Mouse (Mus musculus) embryonic facial prominence, embryonic 11.5 days (tissue): Measurements from ENCODE around the gene Spop. TPM values are rescaled to one million over a fixed set of nuclear protein-coding genes. Genes with fewer than 3 reads are reported as not detected.

Experiments used
- ATAC-seq: fragments of 200-750 bp; cut with Nextera tagmentation; replicated peaks from 2 replicates; pipeline ENCODE4 v1.8.0; 2017; ENCODE audit warnings: low read depth; ENCODE audit not compliant: insufficient number of reproducible peaks, low FRiP score, low TSS enrichment
- DNase-seq: peaks from one replicate; pipeline ENCODE4 v3.0.0-alpha.2; 2015; ENCODE audit warnings: low spot score
- H3K27ac ChIP-seq: fragments of 300-500 bp; sonication (generic); replicated peaks from 2 replicates; pipeline ENCODE4 v1.5.1; 2014; ENCODE audit warnings: mild to moderate bottlenecking, low read depth, low read length, control low read depth
- H3K27me3 ChIP-seq: fragments of 300-500 bp; sonication (generic); 2 replicates; pipeline ENCODE4 v1.6.1; 2014; ENCODE audit warnings: mild to moderate bottlenecking, low read length, moderate library complexity, mixed read lengths; ENCODE audit not compliant: control insufficient read depth, insufficient read depth
- H3K36me3 ChIP-seq: fragments of 300-500 bp; sonication (generic); replicated peaks from 2 replicates; pipeline ENCODE4 v1.6.1; 2014; ENCODE audit warnings: low read depth, mild to moderate bottlenecking, low read length, moderate library complexity, mixed read lengths; ENCODE audit not compliant: control insufficient read depth, insufficient read depth
- H3K4me1 ChIP-seq: fragments of 300-500 bp; sonication (generic); 2 replicates; pipeline ENCODE4 v1.6.1; 2014; ENCODE audit warnings: low read length, mixed read lengths; ENCODE audit not compliant: control insufficient read depth, insufficient read depth
- H3K4me2 ChIP-seq: fragments of 300-500 bp; sonication (generic); 2 replicates; pipeline ENCODE4 v1.6.1; 2014; ENCODE audit warnings: low read depth, mild to moderate bottlenecking, control low read depth, low read length, moderate library complexity
- H3K4me3 ChIP-seq: fragments of 300-500 bp; sonication (generic); 2 replicates; pipeline ENCODE4 v1.5.1; 2014; ENCODE audit warnings: low read depth, low read length, control low read depth
- H3K9ac ChIP-seq: fragments of 300-500 bp; sonication (generic); replicated peaks from 2 replicates; pipeline ENCODE4 v1.6.1; 2014; ENCODE audit warnings: mild to moderate bottlenecking, control low read depth, low read length
- H3K9me3 ChIP-seq: fragments of 300-500 bp; sonication (generic); replicated peaks from 2 replicates; pipeline ENCODE4 v1.6.1; 2016; ENCODE audit warnings: mild to moderate bottlenecking, low read length, inconsistent platforms, mixed read lengths; ENCODE audit not compliant: control insufficient read depth
- whole genome bisulfite sequencing: fragments of 180-500 bp; shearing (Covaris S2); extraction: QIAGEN DNeasy Blood & Tissue Kit; methylation state at CpG from one replicate; pipeline ENCODE4 v1.1.7; 2014; 5-methylcytosine and 5-hydroxymethylcytosine counted together
- polyA plus RNA-seq: library from polyadenylated mRNA; unstranded; fragments of >200 nt; fragmentation: Nextera tagmentation; extraction: Ambion mirVana; gene quantifications from 2 replicates; pipeline ENCODE4 v1.2.1, GENCODE M21; 2014

The Spop gene
- polyA plus RNA-seq = 95.3 and 100 TPM in 2 replicates

DNA sequence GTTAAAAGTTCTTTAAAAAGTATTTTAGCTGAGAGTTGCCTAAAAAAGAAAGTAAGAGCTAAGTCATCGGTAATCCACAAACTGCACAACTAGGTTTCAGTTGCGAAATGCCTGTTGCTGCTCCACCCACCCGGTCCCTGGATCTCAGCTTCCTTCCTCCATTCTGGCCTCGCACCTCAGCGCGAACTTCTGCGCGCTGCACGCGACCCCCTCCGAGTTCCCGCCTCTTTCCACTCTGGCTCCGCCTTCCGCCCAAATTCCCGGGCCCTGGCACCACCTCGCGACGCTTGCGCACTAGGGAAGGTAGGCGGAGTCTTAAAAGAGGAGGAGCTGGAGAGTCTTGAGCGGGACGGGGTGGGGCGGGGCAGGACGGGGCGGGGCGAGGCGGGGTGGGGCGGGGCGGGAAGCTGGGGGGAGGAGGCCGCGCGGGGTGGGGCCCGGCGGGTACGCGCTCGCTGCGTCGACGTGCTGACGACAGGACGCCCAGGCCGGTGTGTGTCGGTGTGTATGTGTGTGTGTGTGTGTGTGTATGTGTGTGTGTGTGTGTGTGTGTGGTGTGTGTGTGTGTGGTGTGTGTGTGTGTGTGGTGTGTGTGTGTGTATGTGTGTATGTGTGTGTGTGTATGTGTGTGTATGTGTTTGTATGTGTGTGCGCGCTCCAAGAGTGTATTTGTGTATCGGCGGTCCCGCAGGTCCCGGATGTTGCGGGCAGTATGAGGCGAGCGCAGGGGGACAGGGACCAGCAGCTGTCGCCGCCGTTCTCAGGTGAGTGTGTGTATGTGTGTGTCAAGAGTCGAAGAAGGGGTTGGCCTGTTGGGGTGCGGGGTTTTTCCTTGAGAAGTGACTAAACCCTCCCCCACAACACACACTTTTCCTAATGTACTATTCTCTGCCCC is at the start of gene Spop:
TSS of gene Spop (plus strand) at position 440 of the 895 bp plus-strand sequence.
- peak within 1 kb of the TSS; percentile 68 for H3K4me2 ChIP-seq
- WGBS = 3% methylated on average over 38 of the region's 58 CpGs
- no peaks in the 10 kb centered on the region for H3K27me3 ChIP-seq
- no peaks in the 10 kb centered on the region for H3K4me1 ChIP-seq
- H3K36me3 ChIP-seq = no peaks in the 10 kb centered on the region
- peak within 1 kb of the TSS; percentile 78 for H3K27ac ChIP-seq
- H3K9me3 ChIP-seq = no peaks in the 10 kb centered on the region
- H3K9ac ChIP-seq = peak within 1 kb of the TSS; percentile 63
- ATAC-seq (peak; percentile 84), DNase-seq (peak; percentile 95)
- H3K4me3 ChIP-seq = peak within 1 kb of the TSS; percentile 50

DNA sequence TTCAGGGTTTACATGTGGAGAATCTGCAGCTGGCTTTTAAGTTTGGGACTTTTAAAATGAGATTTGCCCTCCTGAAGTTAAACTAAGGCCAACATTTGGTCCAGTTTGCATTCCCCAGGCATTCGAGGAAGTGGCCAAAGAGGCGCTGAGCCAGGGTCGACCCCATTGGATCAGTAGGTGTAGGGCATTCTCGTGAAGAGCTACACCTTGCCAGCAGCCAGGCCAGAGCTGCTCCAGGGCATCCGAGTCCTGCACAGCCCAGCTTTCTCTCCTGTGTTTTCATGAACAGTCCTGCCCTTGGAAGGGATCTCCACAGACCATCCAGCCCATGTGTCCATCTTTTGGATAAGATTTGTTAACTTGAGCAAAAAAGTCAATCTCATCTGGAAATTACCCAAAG is 49.5 kb upstream of the Spop start:
- ATAC-seq (no peak), DNase-seq (no peak)
- Histone ChIP-seq H3K4me1 (no peaks in the 10 kb centered on the region), H3K4me3 (no peak overlapping the region), H3K4me2 (no peak overlapping the region), H3K9ac (no peak overlapping the region), H3K27me3 (no peaks in the 10 kb centered on the region), H3K27ac (no peak overlapping the region), H3K9me3 (no peaks in the 10 kb centered on the region), H3K36me3 (no peaks in the 10 kb centered on the region; the same call in 1 of the 2 replicates)
- WGBS = 85% methylated on average over 5 of the region's 5 CpGs

DNA sequence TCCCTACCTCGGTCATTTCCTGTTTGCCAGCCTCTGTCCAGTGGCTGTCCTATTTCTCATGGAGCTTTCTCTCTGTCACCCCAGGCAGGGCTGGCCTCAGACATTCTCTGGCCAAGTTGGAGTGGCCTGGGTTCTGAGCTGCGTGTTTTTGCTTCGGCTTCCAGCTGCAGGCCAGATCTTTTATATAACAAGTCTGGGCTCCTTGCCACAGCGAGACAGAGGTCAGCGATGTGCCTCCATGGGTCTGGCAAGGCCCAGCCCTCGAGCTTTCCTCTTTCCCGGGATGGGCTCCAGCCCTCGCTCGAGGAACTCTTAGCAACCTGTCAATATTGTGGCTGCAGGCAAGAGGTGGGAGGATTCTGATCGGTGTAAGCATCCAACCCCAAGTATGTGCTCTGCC is 48.3 kb upstream of the Spop start:
- Histone ChIP-seq H3K27me3 (no peaks in the 10 kb centered on the region), H3K4me1 (no peaks in the 10 kb centered on the region), H3K9me3 (no peaks in the 10 kb centered on the region), H3K9ac (no peak overlapping the region), H3K27ac (no peak overlapping the region), H3K36me3 (no peaks in the 10 kb centered on the region), H3K4me2 (no peak overlapping the region), H3K4me3 (no peak overlapping the region)
- WGBS = 84% methylated on average over 10 of the region's 10 CpGs
- ATAC-seq = no peak
- no peak for DNase-seq

DNA sequence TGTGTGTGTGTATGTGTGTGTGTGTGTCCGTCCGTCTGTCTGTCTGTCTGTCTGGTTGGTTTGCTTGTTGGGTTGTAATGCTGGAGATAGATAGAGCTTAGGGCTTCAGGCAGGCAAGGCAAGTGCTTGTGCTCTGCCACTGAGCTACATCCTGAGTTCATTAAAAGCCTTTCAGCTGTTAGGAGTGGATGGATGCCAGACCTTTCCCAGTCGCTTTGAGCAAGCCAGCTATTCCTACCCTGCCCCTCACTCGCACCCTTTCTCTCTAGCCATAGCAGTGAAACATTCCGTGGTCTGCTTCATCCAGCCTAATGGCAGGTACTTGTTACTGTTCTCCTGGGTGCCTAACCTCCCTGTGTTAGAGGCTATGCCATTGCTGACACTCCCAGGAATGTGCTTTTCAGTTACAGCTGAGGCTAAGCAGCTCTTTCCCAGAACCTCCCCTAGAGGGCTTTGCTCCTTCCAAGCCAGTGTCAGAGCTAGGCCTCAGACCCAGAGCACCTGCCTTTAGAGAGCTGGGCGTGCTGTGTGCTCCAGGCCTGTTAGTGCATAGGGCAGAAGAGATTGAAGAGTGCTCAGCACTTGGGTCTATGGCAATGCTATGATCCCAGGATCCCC is 47.5 kb upstream of the Spop start:
- H3K4me3 ChIP-seq = no peak overlapping the region
- no peaks in the 10 kb centered on the region for H3K4me1 ChIP-seq
- DNase-seq (no peak), ATAC-seq (no peak)
- H3K36me3 ChIP-seq = no peaks in the 10 kb centered on the region
- H3K27me3 ChIP-seq = no peaks in the 10 kb centered on the region
- no peak overlapping the region for H3K27ac ChIP-seq
- WGBS = 81% methylated on average over 6 of the region's 6 CpGs
- no peak overlapping the region for H3K9ac ChIP-seq
- H3K9me3 ChIP-seq = no peaks in the 10 kb centered on the region
- no peak overlapping the region for H3K4me2 ChIP-seq

DNA sequence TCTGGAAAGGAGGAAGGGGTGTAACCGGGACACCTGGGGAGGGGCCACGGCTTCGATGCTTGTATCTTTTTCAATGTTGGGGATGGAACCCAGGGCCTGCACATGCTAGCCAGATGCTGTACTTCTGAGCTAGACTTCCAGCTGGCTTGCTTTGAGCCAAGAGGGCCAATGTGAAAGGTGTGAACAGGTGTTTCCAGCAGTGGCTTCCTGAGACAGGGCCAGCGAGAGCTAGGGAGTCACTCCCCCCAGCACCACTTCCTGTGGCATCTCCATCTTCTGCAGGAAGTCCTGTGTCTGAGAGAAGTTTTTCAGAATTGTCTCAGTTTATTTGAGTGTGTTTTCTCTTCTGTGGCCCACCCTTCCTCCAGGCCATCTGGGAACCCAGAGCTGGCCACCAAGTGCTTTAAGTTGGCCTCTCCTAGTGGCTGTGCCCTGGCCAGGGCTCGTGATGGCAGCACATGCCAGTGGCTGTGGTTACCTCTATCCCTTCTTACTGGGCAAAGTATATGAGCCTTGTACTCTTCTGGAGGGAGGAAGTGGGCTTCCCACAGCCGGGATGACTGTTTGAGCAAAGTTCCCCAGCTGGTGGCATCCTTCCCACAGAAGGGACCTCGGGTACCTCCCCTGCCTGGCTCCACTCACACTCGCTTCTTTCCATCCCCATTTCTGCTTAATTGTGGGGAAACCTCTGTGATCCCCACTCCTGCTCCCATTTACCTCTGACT is 46.7 kb upstream of the Spop start:
- H3K27me3 ChIP-seq = no peaks in the 10 kb centered on the region
- no peak overlapping the region for H3K27ac ChIP-seq
- H3K4me3 ChIP-seq = no peak overlapping the region
- 81% methylated on average over 8 of the region's 8 CpGs for WGBS
- H3K36me3 ChIP-seq = no peaks in the 10 kb centered on the region
- no peak overlapping the region for H3K4me2 ChIP-seq
- no peaks in the 10 kb centered on the region for H3K9me3 ChIP-seq
- H3K9ac ChIP-seq = no peak overlapping the region
- H3K4me1 ChIP-seq = no peaks in the 10 kb centered on the region
- ATAC-seq = no peak
- no peak for DNase-seq

DNA sequence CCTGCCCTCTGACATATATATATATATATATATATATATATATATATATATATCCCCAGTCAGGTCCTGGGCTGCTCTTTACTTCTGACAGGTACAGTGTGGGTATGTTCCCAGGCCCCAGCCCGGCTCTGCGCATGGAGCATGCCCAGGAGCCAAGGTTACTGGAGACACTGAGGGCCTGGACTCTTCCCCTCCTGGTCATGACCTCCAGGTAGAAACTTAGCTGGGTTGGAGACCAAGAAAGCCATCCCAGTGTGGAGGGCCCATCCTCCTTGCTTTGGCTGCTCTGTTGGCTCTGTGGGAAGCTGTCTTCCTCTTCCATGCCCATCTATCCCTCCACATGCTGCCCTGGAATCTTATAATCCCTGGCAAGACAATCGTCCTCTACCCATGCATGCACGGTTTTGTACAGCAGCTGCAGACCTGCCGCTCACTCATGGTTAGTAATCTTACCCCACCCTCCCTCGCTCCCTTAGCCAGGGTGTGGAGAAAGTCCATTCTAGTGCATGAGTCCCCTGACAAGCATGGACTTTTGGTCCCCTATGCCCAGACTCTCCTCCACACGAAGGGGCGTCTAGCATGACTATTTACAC is 45.6 kb upstream of the Spop start:
- H3K4me1 ChIP-seq = no peaks in the 10 kb centered on the region
- H3K4me2 ChIP-seq = no peak overlapping the region
- DNase-seq (no peak), ATAC-seq (no peak)
- no peak overlapping the region for H3K27ac ChIP-seq
- no peak overlapping the region for H3K4me3 ChIP-seq
- no peaks in the 10 kb centered on the region for H3K27me3 ChIP-seq
- 87% methylated on average over 8 of the region's 8 CpGs for WGBS
- 0 out of 2 replicates have a peak, but pooled peaks cover 2% of the 10 kb centered on the region for H3K36me3 ChIP-seq
- no peaks in the 10 kb centered on the region for H3K9me3 ChIP-seq
- H3K9ac ChIP-seq = no peak overlapping the region

DNA sequence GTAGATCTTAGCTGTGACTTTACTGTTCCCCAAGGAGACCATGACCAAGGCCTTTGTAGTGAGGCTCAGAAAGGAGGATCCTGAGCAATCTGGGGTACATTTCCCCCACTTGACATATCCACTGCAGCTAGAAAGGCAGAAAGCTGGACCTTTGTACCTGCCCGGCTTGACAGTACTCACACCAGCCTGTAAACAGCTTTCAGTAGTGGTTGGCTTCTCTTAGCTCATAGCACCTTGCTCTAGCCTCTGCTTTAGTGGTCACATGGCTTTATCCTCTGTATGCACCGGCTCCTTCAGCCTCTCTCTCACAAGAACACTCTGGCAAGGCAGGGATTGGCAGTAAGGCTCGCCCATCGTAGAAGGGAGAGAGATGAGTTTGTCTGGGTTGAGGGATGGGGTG is 45.0 kb upstream of the Spop start:
- Histone ChIP-seq H3K27ac (no peak overlapping the region), H3K36me3 (0 out of 2 replicates have a peak, but pooled peaks cover 2% of the 10 kb centered on the region), H3K9ac (no peak overlapping the region), H3K4me2 (no peak overlapping the region), H3K27me3 (no peaks in the 10 kb centered on the region), H3K4me1 (no peaks in the 10 kb centered on the region), H3K4me3 (no peak overlapping the region), H3K9me3 (no peaks in the 10 kb centered on the region)
- DNase-seq = no peak
- ATAC-seq = no peak
- WGBS = 91% methylated on average over 4 of the region's 4 CpGs
